Mouse (Mus musculus): ENCODE measurements at regions not wholly inside any gene's neighbourhood (a gene's known extent, or its start where the extent isn't known, plus 50 kb on each side); places are given as distances from the start of the nearest gene placed in this dataset.

DNA sequence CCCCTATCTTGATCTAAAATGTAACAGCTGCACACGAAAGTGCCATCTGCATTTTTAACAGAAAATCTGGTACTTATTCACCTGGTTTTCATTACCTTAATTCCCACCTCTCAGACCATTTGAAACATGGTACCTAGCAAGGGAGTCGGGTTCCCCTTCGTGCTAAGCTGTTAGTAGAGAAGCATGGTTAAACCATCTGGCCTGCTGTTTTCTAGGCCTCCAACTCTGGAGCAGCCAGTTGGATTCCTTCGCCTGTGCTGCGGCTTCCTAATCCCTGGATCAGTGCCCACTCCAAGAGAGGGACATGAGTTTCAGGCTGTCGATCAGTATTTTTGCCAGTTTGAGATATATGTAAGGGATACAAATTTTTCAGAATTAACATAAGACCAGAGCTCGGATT lies 110.4 kb upstream of the Tdrd3 start:
- TF ChIP-seq CTCF (IDR thresholded peaks at IDR 0.05; ENCODE audit: low read depth, low read length): no peak
- no peak for TF ChIP-seq GATA1 (IDR thresholded peaks at IDR 0.05; ENCODE audit: borderline replicate concordance, low read length)
- TF ChIP-seq TAL1 (conservative IDR thresholded peaks at IDR 0.05; ENCODE audit: low read depth, low read length): no peak
